Mouse (Mus musculus) heart, postnatal 0 days (tissue): ENCODE results near the gene Pik3c2b.

Experiments used
- CTCF ChIP-seq: IDR thresholded peaks from 2 replicates; pipeline ENCODE4 v1.5.1; 2016; ENCODE audit warnings: antibody characterized with exemption, control low read depth, low read depth
- EP300 ChIP-seq: IDR thresholded peaks from 2 replicates; pipeline ENCODE4 v1.6.1; 2016; ENCODE audit warnings: antibody characterized with exemption, low read depth

DNA sequence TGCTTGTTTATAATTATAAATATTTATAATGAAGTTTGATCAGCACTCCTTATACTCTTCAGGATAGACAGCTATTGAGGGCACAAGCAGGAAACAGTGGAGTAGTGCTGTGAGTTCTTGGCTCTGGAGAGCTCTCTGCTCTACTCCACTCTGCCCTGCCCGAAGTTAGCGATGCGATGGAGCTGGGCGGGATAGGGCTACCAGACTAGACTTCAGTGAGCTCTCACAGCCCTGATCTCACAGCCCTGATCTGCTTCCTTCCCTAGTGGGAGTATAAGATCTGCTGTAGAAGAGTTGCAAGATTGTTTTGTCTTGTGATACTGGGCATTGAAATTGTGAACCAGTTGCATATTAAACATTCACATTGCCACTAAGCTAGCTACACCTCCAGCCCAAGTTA is 89.4 kb downstream of the Pik3c2b start:
- no peak for TF ChIP-seq CTCF
- no peak for TF ChIP-seq EP300
